ENCODE assay signal across 11 mouse cellular contexts in the genomic region with DNA sequence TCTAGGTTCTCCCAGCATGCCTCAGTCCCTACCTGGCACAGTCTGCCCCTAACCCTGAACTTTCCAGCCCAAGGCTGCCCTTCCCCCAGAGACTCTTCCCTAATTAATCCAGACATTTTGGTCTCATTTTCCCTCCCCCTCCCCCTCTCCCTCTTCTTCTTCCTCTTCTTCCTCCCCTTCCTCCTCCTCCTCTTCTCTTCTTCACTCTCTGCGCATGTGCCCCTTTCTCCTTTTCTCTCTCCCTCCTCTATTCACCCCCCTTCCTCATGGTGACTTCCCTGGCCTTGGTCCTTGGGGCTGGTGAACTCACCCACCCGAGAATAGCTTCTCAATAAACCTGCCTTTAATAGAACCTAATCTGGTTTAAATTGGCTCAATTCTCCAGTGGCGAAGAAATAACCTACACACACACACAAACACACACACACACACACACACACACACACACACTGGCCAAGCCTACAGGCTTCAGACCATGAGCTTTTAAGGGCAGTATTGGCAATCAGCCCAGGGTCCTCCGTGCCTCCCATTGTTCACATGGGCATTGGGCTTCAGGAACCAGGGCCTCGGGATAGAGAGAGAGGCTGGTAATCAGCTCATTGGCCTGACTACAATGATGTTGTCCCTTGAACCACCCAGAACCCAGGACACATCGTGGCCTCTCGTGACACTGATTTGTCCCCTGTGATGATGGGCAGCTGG.
DNase-seq lines count a peak whose midpoint lies in the region; TF ChIP-seq lines count a peak whose summit lies in the region.
"Had no signal": no experiment of that assay in that cellular context is flagged by ENCODE, and none has a peak within 500 bp of the region (broad histone marks: within the 10 kb centered on the region; RNA-seq: fewer than 3 reads in every experiment).

No protein-coding gene starts in this region.

- WGBS in embryonic facial prominence, embryonic 10.5 days: 76% methylated on average over 7 of the region's 7 CpGs
- WGBS in hindbrain, embryonic 10.5 days: 77% methylated on average over 7 of the region's 7 CpGs
- 79% methylated on average over 7 of the region's 7 CpGs for WGBS in midbrain, embryonic 10.5 days

- no peak overlapping the region for H3K4me3 ChIP-seq in left cerebral cortex, adult 2 months
- H3K4me3 ChIP-seq in embryonic facial prominence, embryonic 10.5 days: no peak overlapping the region
- H3K4me3 ChIP-seq in hindbrain, embryonic 10.5 days: no peak overlapping the region
- H3K4me3 ChIP-seq in midbrain, embryonic 10.5 days: no peak overlapping the region

- no peak for TF ChIP-seq CTCF in left cerebral cortex, adult 2 months (IDR thresholded peaks at IDR 0.05)

- intact Hi-C loops in left cerebral cortex, postnatal 4 days (cut with DNase I): no loop called here
- intact Hi-C loops in left cerebral cortex, adult 2 months (cut with DNase I): no loop called here

- H3K36me3 ChIP-seq in embryonic facial prominence, embryonic 10.5 days (replicated peaks): peaks cover 8% of the 10 kb centered on the region; the same call in 1 of the 2 replicates
- H3K36me3 ChIP-seq in hindbrain, embryonic 10.5 days: no peaks in the 10 kb centered on the region
- no peaks in the 10 kb centered on the region for H3K36me3 ChIP-seq in midbrain, embryonic 10.5 days

- peak; percentile 49 for DNase-seq in left cerebral cortex, postnatal 4 days
- no peak for DNase-seq in left cerebral cortex, adult 2 months (ENCODE audit: extremely low spot score in 1 of 2, low spot score in 2 of 2)
- no peak for DNase-seq in embryonic facial prominence, embryonic 10.5 days (ENCODE audit: low spot score)
- DNase-seq in hindbrain, embryonic 10.5 days (ENCODE audit: low spot score): no peak
- DNase-seq in midbrain, embryonic 10.5 days (ENCODE audit: low spot score): no peak
- DNase-seq in spleen, postnatal 36 days (ENCODE audit: low spot score in 2 of 2): no peak
- DNase-seq in urinary bladder, adult 18-20 months (ENCODE audit: low spot score in 2 of 2): no peak
- no peak for DNase-seq in embryo, embryonic 10 days (ENCODE audit: low spot score)
- DNase-seq: heart, postnatal 10 days had no signal

- H3K4me1 ChIP-seq in embryonic facial prominence, embryonic 10.5 days: peaks cover 97% of the 10 kb centered on the region
- peaks cover 100% of the 10 kb centered on the region for H3K4me1 ChIP-seq in hindbrain, embryonic 10.5 days (replicated peaks)
- H3K4me1 ChIP-seq in midbrain, embryonic 10.5 days: peaks cover 100% of the 10 kb centered on the region

- peaks cover 37% of the 10 kb centered on the region for H3K27me3 ChIP-seq in embryonic facial prominence, embryonic 10.5 days (replicated peaks; ENCODE audit: low read depth, poor library complexity, severe bottlenecking)
- H3K27me3 ChIP-seq in hindbrain, embryonic 10.5 days (ENCODE audit: insufficient read depth, poor library complexity, severe bottlenecking): peaks cover 79% of the 10 kb centered on the region
- peaks cover 67% of the 10 kb centered on the region for H3K27me3 ChIP-seq in midbrain, embryonic 10.5 days (ENCODE audit: low read depth, poor library complexity, severe bottlenecking)

- no peaks in the 10 kb centered on the region for H3K9me3 ChIP-seq in embryonic facial prominence, embryonic 10.5 days
- peaks cover 6% of the 10 kb centered on the region for H3K9me3 ChIP-seq in hindbrain, embryonic 10.5 days
- H3K9me3 ChIP-seq in midbrain, embryonic 10.5 days (replicated peaks): no peaks in the 10 kb centered on the region; the same call in 1 of the 2 replicates

- H3K27ac ChIP-seq in left cerebral cortex, adult 2 months: no peak overlapping the region
- peak overlapping the region; percentile 65 for H3K27ac ChIP-seq in embryonic facial prominence, embryonic 10.5 days (replicated peaks)
- peak overlapping the region; percentile 74 for H3K27ac ChIP-seq in hindbrain, embryonic 10.5 days
- peak overlapping the region; percentile 95 for H3K27ac ChIP-seq in midbrain, embryonic 10.5 days (replicated peaks)
- H3K27ac ChIP-seq: kidney, postnatal 0 days; macrophage had no signal
